ENCODE assay signal across 24 mouse cellular contexts in genomic region chr4:111880112-111880875, GRCm38 (mm10). TPM values are rescaled to one million over a fixed set of nuclear protein-coding genes. Genes with fewer than 3 reads are reported as not detected.
DNase-seq lines count a peak whose midpoint lies in the region; ATAC-seq lines count a peak whose summit lies in the region.
"Had no signal": no experiment of that assay in that cellular context is flagged by ENCODE, and none has a peak within 500 bp of the region (broad histone marks: within the 10 kb centered on the region; RNA-seq: fewer than 3 reads in every experiment).

No protein-coding gene starts in this region.

- H3K27ac ChIP-seq in heart, embryonic 15.5 days: peak overlapping the region; percentile 44; the same call in 1 of the 2 replicates
- H3K27ac ChIP-seq in stomach, embryonic 16.5 days (ENCODE audit: low read length): peak overlapping the region; percentile 62
- H3K27ac ChIP-seq in intestine, embryonic 15.5 days: no peak overlapping the region
- H3K27ac ChIP-seq: embryonic facial prominence, embryonic 12.5 days; heart, adult 2 months; limb, embryonic 12.5 days; liver, embryonic 13.5 days had no signal

- 40% methylated on average over 4 of the region's 4 CpGs for WGBS in heart, embryonic 15.5 days
- WGBS in stomach, embryonic 16.5 days: 31% methylated on average over 4 of the region's 4 CpGs
- WGBS in intestine, embryonic 15.5 days: 50% methylated on average over 4 of the region's 4 CpGs

- no peak for DNase-seq in heart, postnatal 14 days
- peak; percentile 2 for DNase-seq in retina, postnatal 1 day
- no peak for DNase-seq in retina, embryonic 14.5 days (ENCODE audit: low spot score)
- DNase-seq: cerebellum, adult 9-11 months; forebrain, postnatal 0 days; heart, adult 2 months; kidney, postnatal 14 days; liver, embryonic 13.5 days; right cerebral cortex, adult 18-20 months had no signal

- H3K36me3 ChIP-seq in heart, embryonic 15.5 days: no peaks in the 10 kb centered on the region
- H3K36me3 ChIP-seq in stomach, embryonic 16.5 days (ENCODE audit: control insufficient read depth, insufficient read depth, low read length): no peaks in the 10 kb centered on the region
- H3K36me3 ChIP-seq in intestine, embryonic 15.5 days: no peaks in the 10 kb centered on the region
- H3K36me3 ChIP-seq: embryonic facial prominence, embryonic 12.5 days; limb, embryonic 12.5 days; liver, embryonic 13.5 days had no signal

- no peaks in the 10 kb centered on the region for H3K4me1 ChIP-seq in heart, embryonic 15.5 days (replicated peaks)
- H3K4me1 ChIP-seq in stomach, embryonic 16.5 days (ENCODE audit: control insufficient read depth, insufficient read depth, low read length): no peaks in the 10 kb centered on the region
- no peaks in the 10 kb centered on the region for H3K4me1 ChIP-seq in intestine, embryonic 15.5 days (replicated peaks)
- H3K4me1 ChIP-seq: embryonic facial prominence, embryonic 12.5 days; limb, embryonic 12.5 days; liver, embryonic 13.5 days had no signal

- no peaks in the 10 kb centered on the region for H3K27me3 ChIP-seq in heart, embryonic 15.5 days
- no peaks in the 10 kb centered on the region for H3K27me3 ChIP-seq in stomach, embryonic 16.5 days (ENCODE audit: control insufficient read depth, insufficient read depth, low read length)
- no peaks in the 10 kb centered on the region for H3K27me3 ChIP-seq in intestine, embryonic 15.5 days (replicated peaks)
- H3K27me3 ChIP-seq: embryonic facial prominence, embryonic 12.5 days; limb, embryonic 12.5 days; liver, embryonic 13.5 days had no signal

- no peak overlapping the region for H3K4me2 ChIP-seq in heart, embryonic 15.5 days
- no peak overlapping the region for H3K4me2 ChIP-seq in stomach, embryonic 16.5 days (ENCODE audit: low read depth, low read length)
- no peak overlapping the region for H3K4me2 ChIP-seq in intestine, embryonic 15.5 days (replicated peaks)
- H3K4me2 ChIP-seq: embryonic facial prominence, embryonic 12.5 days; limb, embryonic 12.5 days; liver, embryonic 13.5 days had no signal

- no peak overlapping the region for H3K4me3 ChIP-seq in heart, embryonic 15.5 days
- H3K4me3 ChIP-seq in stomach, embryonic 16.5 days (replicated peaks; ENCODE audit: low read length): no peak overlapping the region
- no peak overlapping the region for H3K4me3 ChIP-seq in intestine, embryonic 15.5 days (replicated peaks)
- H3K4me3 ChIP-seq: embryonic facial prominence, embryonic 12.5 days; heart, adult 2 months; limb, embryonic 12.5 days; liver, embryonic 13.5 days had no signal

- no peak overlapping the region for H3K9ac ChIP-seq in heart, embryonic 15.5 days
- no peak overlapping the region for H3K9ac ChIP-seq in stomach, embryonic 16.5 days (ENCODE audit: low read length)
- no peak overlapping the region for H3K9ac ChIP-seq in intestine, embryonic 15.5 days
- H3K9ac ChIP-seq: embryonic facial prominence, embryonic 12.5 days; forebrain, postnatal 0 days; limb, embryonic 12.5 days; liver, embryonic 13.5 days had no signal

- intact Hi-C loops in heart, postnatal 14 days (cut with DNase I): no loop called here

- ATAC-seq in heart, embryonic 15.5 days (replicated peaks; ENCODE audit: insufficient number of reproducible peaks, insufficient read depth, low FRiP score, low read depth): no peak; the same call in 1 of the 2 replicates
- no peak for ATAC-seq in stomach, embryonic 16.5 days (ENCODE audit: insufficient read depth, low FRiP score)
- no peak for ATAC-seq in intestine, embryonic 15.5 days
- ATAC-seq in CD4-positive, CD25-positive, alpha-beta regulatory T cell, adult 4 months: no peak
- ATAC-seq: forebrain, postnatal 0 days; inflammation-experienced regulatory T-cells, adult 6 months; lung, postnatal 0 days; midbrain, embryonic 16.5 days had no signal

- H3K9me3 ChIP-seq in heart, embryonic 15.5 days (replicated peaks): no peaks in the 10 kb centered on the region
- no peaks in the 10 kb centered on the region for H3K9me3 ChIP-seq in stomach, embryonic 16.5 days (replicated peaks; ENCODE audit: control insufficient read depth, low read length)
- H3K9me3 ChIP-seq in intestine, embryonic 15.5 days: no peaks in the 10 kb centered on the region
- H3K9me3 ChIP-seq: embryonic facial prominence, embryonic 12.5 days; limb, embryonic 12.5 days; liver, embryonic 13.5 days had no signal

RNA-seq across cellular contexts. Expression of gene Slc5a9, which starts 22.4 kb away (rescaled TPM):
- polyA plus RNA-seq in heart, embryonic 15.5 days (2015; fragmentation: Nextera tagmentation; extraction: Ambion mirVana): 0.98 and 6.9 TPM in 2 replicates
- total RNA-seq in heart, postnatal 14 days (2021): under 1 TPM in 1 of 2 experiments, not detected in 1; 0.41 TPM
- polyA plus RNA-seq in stomach, embryonic 16.5 days (2015; fragmentation: Nextera tagmentation; extraction: Ambion mirVana): 9.2 and 9.6 TPM in 2 replicates
- polyA plus RNA-seq in intestine, embryonic 15.5 days (2015; fragmentation: Nextera tagmentation; extraction: Ambion mirVana): 1.3 and 2.4 TPM in 2 replicates
- polyA plus RNA-seq in CD4-positive, CD25-positive, alpha-beta regulatory T cell, adult 4 months (2017; shearing (Covaris generic)): not detected
- total RNA-seq: ES-E14; forebrain, postnatal 0 days; gastrocnemius, adult 18-20 months; heart, adult 2 months; megakaryocyte, adult 5-6 weeks had no signal
- polyA plus RNA-seq: C2C12; hindbrain, embryonic 11.5 days; inflammation-experienced regulatory T-cells, adult 6 months; liver, embryonic 13.5 days; midbrain, embryonic 16.5 days had no signal

RNA-seq across cellular contexts. Expression of gene Skint8, which starts 38.9 kb away (rescaled TPM):
- 0.24 TPM in 1 of 2 replicates, not detected in the other for polyA plus RNA-seq in heart, embryonic 15.5 days (2015; fragmentation: Nextera tagmentation; extraction: Ambion mirVana)
- not detected for total RNA-seq in heart, postnatal 14 days (2021)
- 0.74 and 1.8 TPM in 2 replicates for polyA plus RNA-seq in stomach, embryonic 16.5 days (2015; fragmentation: Nextera tagmentation; extraction: Ambion mirVana)
- polyA plus RNA-seq in intestine, embryonic 15.5 days (2015; fragmentation: Nextera tagmentation; extraction: Ambion mirVana): not detected in 2 replicates
- polyA plus RNA-seq in CD4-positive, CD25-positive, alpha-beta regulatory T cell, adult 4 months (2017; shearing (Covaris generic)): not detected
- total RNA-seq: adrenal gland, postnatal 4 days; ES-E14; forebrain, postnatal 0 days; gastrocnemius, adult 18-20 months; heart, adult 2 months; megakaryocyte, adult 5-6 weeks had no signal
- polyA plus RNA-seq: C2C12; embryonic facial prominence, embryonic 12.5 days; forebrain, postnatal 0 days; heart, adult 2 months; hindbrain, embryonic 11.5 days; inflammation-experienced regulatory T-cells, adult 6 months; limb, embryonic 12.5 days; liver, embryonic 13.5 days; lung, postnatal 0 days; midbrain, embryonic 16.5 days had no signal
